Mouse (Mus musculus): ENCODE data around the gene Sugt1.

Gene Sugt1

GRCm38 (mm10) chr14:79606392-79606791 is 18.9 kb downstream of the Sugt1 start:
- in situ Hi-C loops (cut with MboI, MseI), result no loop called here

- in situ Hi-C loops (cut with MboI, MseI), result no loop called here
Measured at GRCm38 (mm10) chr14:79606867-79607266, 19.4 kb downstream of the Sugt1 start.

DNA sequence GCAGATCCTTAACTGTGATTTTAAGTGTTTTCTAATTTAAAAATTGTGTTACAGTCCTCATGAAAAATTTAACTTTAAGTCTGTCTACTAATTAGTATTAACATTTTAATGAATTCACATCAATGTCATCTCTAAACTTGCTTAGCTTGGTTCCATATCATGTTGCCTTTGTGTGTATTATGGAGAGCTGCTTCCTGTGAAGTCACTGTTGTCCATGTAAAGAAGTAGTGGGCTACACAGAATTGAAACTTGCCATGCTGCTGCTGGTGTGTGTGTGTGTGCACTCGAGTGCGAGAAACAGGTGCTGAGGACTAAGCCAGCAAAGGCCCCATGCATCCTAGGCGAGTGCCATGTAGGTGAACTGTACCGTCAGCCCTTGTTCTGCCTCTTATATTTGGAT is 19.9 kb downstream of the Sugt1 start:
- in situ Hi-C loops (cut with MboI, MseI), result no loop called here

DNA sequence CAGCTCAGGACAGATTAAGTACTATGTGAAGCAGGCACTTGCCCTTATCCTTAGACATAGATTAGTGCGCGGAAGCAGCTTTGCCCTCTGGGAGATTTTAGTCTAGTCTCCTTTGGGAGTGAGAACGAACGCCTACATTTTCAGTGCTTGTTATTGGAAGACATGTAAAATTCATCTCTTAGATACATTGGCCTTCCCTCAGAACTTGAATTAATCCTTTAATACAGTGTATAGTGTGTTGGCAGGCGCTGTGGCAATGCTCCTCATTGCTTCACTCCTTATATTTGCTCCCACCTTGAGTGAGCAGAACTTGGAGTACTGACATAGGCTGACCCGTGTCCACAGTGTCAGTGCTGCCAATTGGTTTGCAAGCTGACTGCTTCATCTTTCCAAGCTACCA is 20.8 kb downstream of the Sugt1 start:
- in situ Hi-C loops (cut with MboI, MseI), result no loop called here

- in situ Hi-C loops (cut with MboI, MseI), result no loop called here
Measured at GRCm38 (mm10) chr14:79617121-79617828, 29.8 kb downstream of the Sugt1 start.

DNA sequence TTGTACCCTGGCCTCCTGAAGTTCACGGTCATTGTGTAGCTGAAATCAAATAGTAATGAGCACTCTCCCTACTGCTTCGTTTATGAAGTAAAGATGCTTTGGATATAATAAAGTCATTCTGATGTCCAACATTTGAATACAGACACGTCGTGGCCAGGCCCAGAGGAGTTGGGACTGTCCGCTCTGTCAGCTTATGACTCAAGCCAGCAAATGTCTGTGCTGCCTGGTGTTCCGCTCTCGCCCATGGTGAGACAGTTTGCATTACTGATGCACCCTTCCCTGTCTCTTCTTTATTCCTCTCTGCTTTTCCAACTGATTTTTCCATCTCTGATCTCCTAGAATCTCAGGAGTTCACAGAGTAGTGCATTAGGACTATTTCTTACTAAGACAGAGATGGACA is 32.3 kb downstream of the Sugt1 start:
- in situ Hi-C loops (cut with MboI, MseI), result no loop called here

DNA sequence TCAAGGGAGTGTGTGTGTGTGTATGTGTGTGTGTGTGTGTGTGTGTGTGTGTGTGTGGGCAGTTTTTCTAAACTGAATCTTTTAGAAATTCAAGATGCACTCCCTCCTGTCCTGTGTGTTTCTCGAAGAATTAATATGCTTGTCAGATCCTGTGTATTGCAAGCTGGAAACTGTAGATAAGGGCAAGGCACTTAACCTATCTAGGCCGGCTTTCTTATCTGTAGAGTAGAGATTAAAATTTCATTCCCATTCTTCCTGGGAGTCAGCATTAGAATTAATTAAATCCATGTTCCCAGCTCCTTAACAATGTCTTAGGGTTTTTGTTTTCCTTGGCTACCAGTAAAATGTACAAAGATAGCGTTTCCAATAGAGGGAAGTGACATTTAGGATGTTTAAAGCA is 33.7 kb downstream of the Sugt1 start:
- in situ Hi-C loops (cut with MboI, MseI), result no loop called here

DNA sequence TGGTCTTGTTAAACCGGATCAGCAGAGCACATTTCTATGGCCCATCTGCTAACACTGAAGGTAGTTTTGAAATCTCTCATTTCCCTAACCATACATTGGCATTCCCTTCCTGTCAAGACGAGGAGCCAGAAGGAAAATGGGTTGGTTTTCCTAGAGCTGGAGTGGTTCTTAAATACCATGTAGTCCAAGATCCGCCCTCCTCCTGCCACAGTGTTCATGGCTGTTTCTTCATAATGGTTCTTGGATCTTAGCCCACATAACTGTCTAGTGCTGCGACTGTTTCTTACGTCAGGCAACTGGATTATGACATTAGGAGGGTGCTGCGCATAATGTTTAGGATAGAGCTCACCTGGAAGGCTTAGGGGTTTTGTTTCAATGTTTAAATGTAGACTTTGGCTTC is 44.8 kb downstream of the Sugt1 start:
- in situ Hi-C loops (cut with MboI, MseI), result no loop called here

DNA sequence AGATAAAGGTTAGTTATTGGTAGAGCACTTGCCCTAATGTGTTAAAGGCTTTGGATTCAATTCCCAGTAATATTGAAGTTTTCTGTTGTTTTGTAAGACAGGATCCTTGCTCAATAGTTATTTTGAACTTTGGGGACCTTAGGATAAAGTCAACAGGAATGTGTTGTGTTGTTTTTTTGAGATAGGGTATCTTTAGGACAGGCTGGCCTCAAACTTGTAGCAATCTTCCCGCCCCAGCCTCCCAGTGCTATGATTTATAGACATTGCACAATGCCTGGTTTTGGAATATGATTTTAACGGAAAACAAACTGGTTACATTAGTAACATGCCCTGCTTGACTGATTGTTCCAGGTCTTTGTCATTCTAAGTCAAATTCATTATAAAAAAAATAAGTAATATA is 45.7 kb downstream of the Sugt1 start:
- in situ Hi-C loops (cut with MboI, MseI), result no loop called here

GRCm38 (mm10) chr14:79636814-79637213 is 49.3 kb downstream of the Sugt1 start:
- in situ Hi-C loops (cut with MboI, MseI), result no loop called here

GRCm38 (mm10) chr14:79642063-79642462 is 54.6 kb downstream of the Sugt1 start:
- in situ Hi-C loops (cut with MboI, MseI), result no loop called here

GRCm38 (mm10) chr14:79645378-79645777 is 57.9 kb downstream of the Sugt1 start:
- in situ Hi-C loops (cut with MboI, MseI), result no loop called here

- in situ Hi-C loops (cut with MboI, MseI), result no loop called here
Measured at GRCm38 (mm10) chr14:79649680-79650079, 62.2 kb downstream of the Sugt1 start.

DNA sequence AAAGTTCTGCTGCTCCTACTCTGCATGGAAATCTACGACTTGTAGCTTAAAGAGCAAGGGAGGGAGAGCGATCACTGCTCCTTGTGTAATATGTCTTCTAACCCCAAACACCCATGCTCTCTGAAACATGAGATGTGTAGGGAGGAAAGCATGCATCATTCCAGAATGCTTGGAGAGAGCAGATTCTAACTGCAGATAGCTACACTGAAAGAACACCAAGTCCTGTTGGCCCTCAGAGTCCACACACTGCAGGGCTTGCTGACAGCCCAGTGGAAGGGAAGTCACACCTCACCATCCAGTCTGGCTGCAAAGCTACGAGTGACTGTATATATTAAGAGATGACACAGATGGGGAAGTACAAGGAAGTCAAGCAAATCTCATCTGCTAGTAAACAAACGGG is 65.2 kb downstream of the Sugt1 start:
- in situ Hi-C loops (cut with MboI, MseI), result no loop called here

DNA sequence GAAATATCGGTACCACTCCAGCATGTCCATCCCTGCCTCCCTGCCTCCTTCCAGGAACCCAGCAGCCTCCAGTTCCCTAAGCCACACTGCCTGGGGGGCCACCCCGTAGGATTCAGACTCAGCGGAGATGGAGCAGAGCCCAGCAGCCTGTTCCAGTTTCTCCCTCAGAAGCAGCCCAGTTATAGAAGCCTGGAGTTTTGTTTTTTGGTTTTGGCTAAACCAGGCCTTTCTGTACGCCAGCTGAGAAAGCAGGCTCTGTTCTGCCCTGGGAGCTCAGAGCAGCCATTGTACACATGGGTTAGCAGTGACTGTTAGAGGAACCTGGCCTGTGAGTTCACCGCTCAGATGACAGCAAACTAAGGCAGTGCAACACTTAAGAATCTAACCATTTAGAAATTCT is 70.8 kb downstream of the Sugt1 start:
- in situ Hi-C loops (cut with MboI, MseI), result no loop called here

GRCm38 (mm10) chr14:79658748-79659508 is 71.4 kb downstream of the Sugt1 start:
- in situ Hi-C loops (cut with MboI, MseI), result no loop called here

GRCm38 (mm10) chr14:79660467-79660866 is 73.0 kb downstream of the Sugt1 start:
- in situ Hi-C loops (cut with MboI, MseI), result no loop called here

- in situ Hi-C loops (cut with MboI, MseI), result no loop called here
Measured at GRCm38 (mm10) chr14:79661005-79661917, 73.8 kb downstream of the Sugt1 start.

- in situ Hi-C loops (cut with MboI, MseI), result no loop called here
Measured at GRCm38 (mm10) chr14:79662001-79662400, 74.5 kb downstream of the Sugt1 start, which contains the start of gene Cnmd. Gene Cnmd (minus strand): TSS chr14:79662170.

- in situ Hi-C loops (cut with MboI, MseI), result no loop called here
Measured at GRCm38 (mm10) chr14:79671008-79671407, 83.5 kb downstream of the Sugt1 start.

GRCm38 (mm10) chr14:79672567-79672966 is 85.1 kb downstream of the Sugt1 start:
- in situ Hi-C loops (cut with MboI, MseI), result no loop called here

All from T-helper 2 cell (primary cell).